Mouse (Mus musculus) limb, embryonic 15.5 days (tissue): ENCODE measurements at regions not wholly inside any gene's neighbourhood (a gene's known extent, or its start where the extent isn't known, plus 50 kb on each side); places are given as distances from the start of the nearest gene placed in this dataset.

Experiments used
- ATAC-seq: fragments of 200-750 bp; cut with Nextera tagmentation; 2 replicates; pipeline ENCODE4 v1.8.0; 2017; ENCODE audit warnings: low read depth, moderate TSS enrichment; ENCODE audit not compliant: insufficient number of reproducible peaks, low FRiP score, low TSS enrichment
- H3K27ac ChIP-seq: fragments of 300-500 bp; sonication (generic); 2 replicates; pipeline ENCODE4 v1.5.1; 2015; ENCODE audit warnings: moderate library complexity, mild to moderate bottlenecking, inconsistent platforms
- H3K27me3 ChIP-seq: fragments of 300-500 bp; sonication (generic); 2 replicates; pipeline ENCODE4 v1.6.1; 2015; ENCODE audit warnings: inconsistent platforms
- H3K36me3 ChIP-seq: fragments of 300-500 bp; sonication (generic); 2 replicates; pipeline ENCODE4 v1.6.1; 2015; ENCODE audit warnings: inconsistent platforms
- H3K4me1 ChIP-seq: fragments of 300-500 bp; sonication (generic); 2 replicates; pipeline ENCODE4 v1.6.1; 2015; ENCODE audit warnings: inconsistent platforms
- H3K4me2 ChIP-seq: fragments of 300-500 bp; sonication (generic); 2 replicates; pipeline ENCODE4 v1.6.1; 2015; ENCODE audit warnings: mild to moderate bottlenecking, inconsistent platforms
- H3K4me3 ChIP-seq: fragments of 300-500 bp; sonication (generic); 2 replicates; pipeline ENCODE4 v1.5.1; 2015; ENCODE audit warnings: mild to moderate bottlenecking, inconsistent platforms
- H3K9ac ChIP-seq: fragments of 300-500 bp; sonication (generic); 2 replicates; pipeline ENCODE4 v1.6.1; 2015; ENCODE audit warnings: inconsistent platforms
- H3K9me3 ChIP-seq: fragments of 300-500 bp; sonication (generic); 2 replicates; pipeline ENCODE4 v1.6.1; 2016; ENCODE audit warnings: inconsistent platforms
- WGBS: fragments of 180-500 bp; shearing (Covaris S2); methylation state at CpG from one replicate; pipeline ENCODE4 v1.1.7; 2015; 5-methylcytosine and 5-hydroxymethylcytosine counted together

- Histone ChIP-seq H3K9ac (no peak overlapping the region), H3K4me1 (no peaks in the 10 kb centered on the region), H3K36me3 (no peaks in the 10 kb centered on the region), H3K4me3 (no peak overlapping the region), H3K27ac (no peak overlapping the region), H3K9me3 (no peaks in the 10 kb centered on the region), H3K4me2 (no peak overlapping the region), H3K27me3 (no peaks in the 10 kb centered on the region)
- WGBS, result 53% methylated on average over 9 of the region's 9 CpGs
- ATAC-seq, result no peak
Observed at GRCm38 (mm10) chr8:92427801-92428200, 70.4 kb downstream of the Irx5 start.

- H3K9me3 ChIP-seq, result no peaks in the 10 kb centered on the region
- H3K4me2 ChIP-seq, result no peak overlapping the region
- WGBS, result 30% methylated on average over 15 of the region's 15 CpGs
- no peak for ATAC-seq
- H3K4me3 ChIP-seq, result no peak overlapping the region
- peaks cover 7% of the 10 kb centered on the region; the same call in 1 of the 2 replicates for H3K4me1 ChIP-seq
- H3K27me3 ChIP-seq, result peaks cover 4% of the 10 kb centered on the region; the same call in 1 of the 2 replicates
- H3K9ac ChIP-seq, result no peak overlapping the region
- H3K27ac ChIP-seq, result no peak overlapping the region
- no peaks in the 10 kb centered on the region for H3K36me3 ChIP-seq
Observed at GRCm38 (mm10) chr8:92437075-92437663, 79.7 kb downstream of the Irx5 start.

GRCm38 (mm10) chr8:92438294-92438693 is 80.9 kb downstream of the Irx5 start:
- H3K27me3 ChIP-seq, result peaks cover 4% of the 10 kb centered on the region; the same call in 1 of the 2 replicates
- H3K36me3 ChIP-seq, result no peaks in the 10 kb centered on the region
- H3K9ac ChIP-seq, result no peak overlapping the region
- no peak overlapping the region for H3K4me3 ChIP-seq
- H3K9me3 ChIP-seq, result no peaks in the 10 kb centered on the region
- WGBS, result 45% methylated on average over 9 of the region's 9 CpGs
- no peak overlapping the region for H3K27ac ChIP-seq
- H3K4me1 ChIP-seq, result peaks cover 7% of the 10 kb centered on the region; the same call in 1 of the 2 replicates
- no peak for ATAC-seq
- H3K4me2 ChIP-seq, result no peak overlapping the region

GRCm38 (mm10) chr8:92439713-92440436 is 82.5 kb downstream of the Irx5 start:
- peak; percentile 57; the same call in 1 of the 2 replicates for ATAC-seq
- Histone ChIP-seq H3K9ac (no peak overlapping the region), H3K9me3 (no peaks in the 10 kb centered on the region), H3K4me1 (peaks cover 7% of the 10 kb centered on the region; the same call in 1 of the 2 replicates), H3K4me3 (no peak overlapping the region), H3K36me3 (no peaks in the 10 kb centered on the region), H3K4me2 (no peak overlapping the region), H3K27me3 (peaks cover 9% of the 10 kb centered on the region; the same call in 1 of the 2 replicates), H3K27ac (no peak overlapping the region)
- 33% methylated on average over 9 of the region's 9 CpGs for WGBS

- no peaks in the 10 kb centered on the region for H3K36me3 ChIP-seq
- no peak overlapping the region for H3K9ac ChIP-seq
- no peak overlapping the region for H3K4me2 ChIP-seq
- no peaks in the 10 kb centered on the region for H3K9me3 ChIP-seq
- no peak for ATAC-seq
- no peak overlapping the region for H3K27ac ChIP-seq
- peaks cover 7% of the 10 kb centered on the region; the same call in 1 of the 2 replicates for H3K4me1 ChIP-seq
- H3K27me3 ChIP-seq, result peaks cover 12% of the 10 kb centered on the region; the same call in 1 of the 2 replicates
- 82% methylated on average over 6 of the region's 6 CpGs for WGBS
- no peak overlapping the region for H3K4me3 ChIP-seq
Observed at GRCm38 (mm10) chr8:92442086-92442485, 84.7 kb downstream of the Irx5 start.

GRCm38 (mm10) chr8:92459291-92459690 is 101.9 kb downstream of the Irx5 start:
- ATAC-seq, result no peak
- Histone ChIP-seq H3K4me3 (no peak overlapping the region), H3K4me1 (peaks cover 14% of the 10 kb centered on the region), H3K4me2 (no peak overlapping the region), H3K27me3 (peaks cover 56% of the 10 kb centered on the region), H3K36me3 (no peaks in the 10 kb centered on the region), H3K27ac (no peak overlapping the region), H3K9me3 (no peaks in the 10 kb centered on the region), H3K9ac (no peak overlapping the region)
- WGBS, result 82% methylated on average over 5 of the region's 5 CpGs

- ATAC-seq, result no peak
- peaks cover 56% of the 10 kb centered on the region for H3K27me3 ChIP-seq
Observed at GRCm38 (mm10) chr8:92460129-92460953, 102.9 kb downstream of the Irx5 start.

GRCm38 (mm10) chr8:92469141-92470000 is 111.9 kb downstream of the Irx5 start:
- Histone ChIP-seq H3K27ac (no peak overlapping the region), H3K4me3 (no peak overlapping the region), H3K36me3 (no peaks in the 10 kb centered on the region), H3K4me2 (no peak overlapping the region), H3K9ac (no peak overlapping the region), H3K9me3 (no peaks in the 10 kb centered on the region), H3K27me3 (0 out of 2 replicates have a peak, but pooled peaks cover 10% of the 10 kb centered on the region), H3K4me1 (no peaks in the 10 kb centered on the region)
- WGBS, result 36% methylated on average over 19 of the region's 19 CpGs
- ATAC-seq, result no peak

More at GRCm38 (mm10) chr8:92460129-92460953, 102.9 kb downstream of the Irx5 start:
- under 1% methylated on average over 88 of the region's 93 CpGs for WGBS
- H3K36me3 ChIP-seq, result no peaks in the 10 kb centered on the region
- H3K4me3 ChIP-seq, result peak overlapping the region; percentile 59
- no peaks in the 10 kb centered on the region for H3K9me3 ChIP-seq
- peaks cover 14% of the 10 kb centered on the region for H3K4me1 ChIP-seq
- H3K9ac ChIP-seq, result peak overlapping the region; percentile 46
- H3K27ac ChIP-seq, result no peak overlapping the region
- peak overlapping the region; percentile 100 for H3K4me2 ChIP-seq

- H3K9ac ChIP-seq, result no peak overlapping the region
- H3K27me3 ChIP-seq, result 0 out of 2 replicates have a peak, but pooled peaks cover 7% of the 10 kb centered on the region
- no peak overlapping the region for H3K27ac ChIP-seq
- no peak overlapping the region for H3K4me2 ChIP-seq
- WGBS, result 53% methylated on average over 7 of the region's 7 CpGs
- 0 out of 2 replicates have a peak, but pooled peaks cover 2% of the 10 kb centered on the region for H3K4me1 ChIP-seq
- no peak for ATAC-seq
- H3K9me3 ChIP-seq, result no peaks in the 10 kb centered on the region
- no peaks in the 10 kb centered on the region for H3K36me3 ChIP-seq
- H3K4me3 ChIP-seq, result no peak overlapping the region
Observed at GRCm38 (mm10) chr8:92472257-92472656, 114.8 kb downstream of the Irx5 start.

GRCm38 (mm10) chr8:92472817-92473216 is 115.4 kb downstream of the Irx5 start:
- H3K27ac ChIP-seq, result no peak overlapping the region
- 0 out of 2 replicates have a peak, but pooled peaks cover 7% of the 10 kb centered on the region for H3K27me3 ChIP-seq
- H3K4me3 ChIP-seq, result no peak overlapping the region
- 0 out of 2 replicates have a peak, but pooled peaks cover 2% of the 10 kb centered on the region for H3K4me1 ChIP-seq
- H3K9me3 ChIP-seq, result no peaks in the 10 kb centered on the region
- H3K4me2 ChIP-seq, result no peak overlapping the region
- 59% methylated on average over 3 of the region's 3 CpGs for WGBS
- no peak overlapping the region for H3K9ac ChIP-seq
- no peak for ATAC-seq
- H3K36me3 ChIP-seq, result no peaks in the 10 kb centered on the region

GRCm38 (mm10) chr8:92482393-92482792 is 125.0 kb downstream of the Irx5 start:
- no peak for ATAC-seq
- H3K27me3 ChIP-seq, result 0 out of 2 replicates have a peak, but pooled peaks cover 7% of the 10 kb centered on the region
- no peaks in the 10 kb centered on the region for H3K9me3 ChIP-seq
- 68% methylated on average over 5 of the region's 5 CpGs for WGBS
- no peak overlapping the region for H3K4me2 ChIP-seq
- H3K9ac ChIP-seq, result no peak overlapping the region
- H3K27ac ChIP-seq, result no peak overlapping the region
- H3K4me3 ChIP-seq, result no peak overlapping the region
- H3K4me1 ChIP-seq, result no peaks in the 10 kb centered on the region; the same call in 1 of the 2 replicates
- H3K36me3 ChIP-seq, result no peaks in the 10 kb centered on the region
